Mouse (Mus musculus) limb, embryonic 14.5 days (tissue): ENCODE measurements at regions not wholly inside any gene's neighbourhood (a gene's known extent, or its start where the extent isn't known, plus 50 kb on each side); places are given as distances from the start of the nearest gene placed in this dataset.

Experiments used
- ATAC-seq: fragments of 200-750 bp; cut with Nextera tagmentation; 2 replicates; pipeline ENCODE4 v1.8.0; 2017; ENCODE audit warnings: low read depth, moderate number of reproducible peaks, moderate TSS enrichment; ENCODE audit not compliant: low FRiP score
- DNase-seq: peaks from one replicate; pipeline ENCODE4 v3.0.0-alpha.2; 2015; ENCODE audit warnings: low spot score
- H3K27ac ChIP-seq: fragments of 300-500 bp; sonication (generic); replicated peaks from 2 replicates; pipeline ENCODE4 v1.5.1; 2014; ENCODE audit warnings: low read depth, mild to moderate bottlenecking, low read length, moderate library complexity, mixed read lengths
- H3K27me3 ChIP-seq: fragments of 300-500 bp; sonication (generic); 2 replicates; pipeline ENCODE4 v1.6.1; 2014; ENCODE audit warnings: low read length, mixed read lengths; ENCODE audit not compliant: control insufficient read depth, insufficient read depth
- H3K36me3 ChIP-seq: fragments of 300-500 bp; sonication (generic); 2 replicates; pipeline ENCODE4 v1.6.1; 2014; ENCODE audit warnings: mild to moderate bottlenecking, low read length, moderate library complexity, mixed read lengths; ENCODE audit not compliant: control insufficient read depth, insufficient read depth
- H3K4me1 ChIP-seq: fragments of 300-500 bp; sonication (generic); 2 replicates; pipeline ENCODE4 v1.6.1; 2014; ENCODE audit warnings: antibody characterized with exemption, low read length, mixed read lengths; ENCODE audit not compliant: control insufficient read depth, insufficient read depth
- H3K4me2 ChIP-seq: fragments of 300-500 bp; sonication (generic); replicated peaks from 2 replicates; pipeline ENCODE4 v1.6.1; 2014; ENCODE audit warnings: low read depth, mild to moderate bottlenecking, low read length, moderate library complexity; ENCODE audit not compliant: severe bottlenecking
- H3K4me3 ChIP-seq: fragments of 300-500 bp; sonication (generic); replicated peaks from 2 replicates; pipeline ENCODE4 v1.5.1; 2014; ENCODE audit warnings: low read length
- H3K9ac ChIP-seq: fragments of 300-500 bp; sonication (generic); 2 replicates; pipeline ENCODE4 v1.6.1; 2014; ENCODE audit warnings: mild to moderate bottlenecking, low read depth, low read length, moderate library complexity; ENCODE audit not compliant: severe bottlenecking
- H3K9me3 ChIP-seq: fragments of 300-500 bp; sonication (generic); 2 replicates; pipeline ENCODE4 v1.6.1; 2016; ENCODE audit warnings: low read length; ENCODE audit not compliant: control insufficient read depth
- POLR2A ChIP-seq: fragments of 200-500 bp; IDR thresholded peaks from 2 replicates; pipeline ENCODE4 v1.8.0; 2012; ENCODE audit warnings: inconsistent platforms, mild to moderate bottlenecking, moderate library complexity, borderline replicate concordance; ENCODE audit not compliant: insufficient read depth, insufficient read length; ENCODE audit errors: extremely low read depth
- WGBS: fragments of 180-500 bp; shearing (Covaris S2); extraction: QIAGEN DNeasy Blood & Tissue Kit; methylation state at CpG from one replicate; pipeline ENCODE4 v1.1.7; 2014; 5-methylcytosine and 5-hydroxymethylcytosine counted together

DNA sequence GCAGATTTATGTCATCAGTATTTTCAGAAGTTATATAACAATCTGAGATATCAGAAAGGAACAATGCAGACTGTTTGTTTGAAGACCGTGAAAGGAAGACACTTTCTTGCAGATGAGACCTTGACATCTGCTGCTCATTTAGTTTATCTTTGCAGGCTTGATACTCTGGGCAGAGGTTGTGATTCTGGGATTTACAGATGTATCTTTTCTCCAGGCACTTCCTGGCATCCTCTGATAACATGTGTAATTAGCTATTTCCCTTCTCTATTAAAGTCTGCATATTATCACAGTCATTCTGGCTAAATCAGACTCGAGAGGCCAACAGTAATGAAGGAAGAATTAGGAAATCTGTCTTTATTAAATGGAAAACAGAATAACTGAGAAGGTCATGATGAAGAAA is 268.7 kb upstream of the Slco3a1 start:
- DNase-seq (no peak), ATAC-seq (no peak)
- Histone ChIP-seq H3K36me3 (no peaks in the 10 kb centered on the region), H3K4me2 (no peak overlapping the region), H3K27me3 (no peaks in the 10 kb centered on the region), H3K4me3 (no peak overlapping the region), H3K4me1 (no peaks in the 10 kb centered on the region), H3K9me3 (no peaks in the 10 kb centered on the region), H3K9ac (no peak overlapping the region), H3K27ac (no peak overlapping the region)
- 62% methylated on average over 2 of the region's 2 CpGs for WGBS
- no peak for TF ChIP-seq POLR2A

DNA sequence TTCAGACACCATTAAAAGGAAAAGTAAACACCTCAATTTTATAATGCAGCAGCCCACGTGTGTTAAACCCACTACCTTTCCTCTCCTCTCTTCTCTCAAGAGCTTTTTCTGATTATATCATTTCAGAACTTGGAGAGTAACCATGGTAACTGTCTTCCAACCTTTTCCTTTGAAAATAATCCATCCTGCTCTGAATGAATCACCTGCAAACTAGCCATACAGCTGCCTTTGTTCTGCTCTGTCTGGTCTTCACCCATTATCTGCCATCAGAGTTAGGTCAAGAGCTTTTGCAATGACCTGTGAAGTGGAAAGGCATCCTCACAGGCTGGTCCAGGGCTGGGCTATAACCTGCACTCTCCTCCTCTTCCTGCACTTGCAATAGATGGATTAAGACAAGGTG is 238.7 kb upstream of the Slco3a1 start:
- H3K9me3 ChIP-seq = no peaks in the 10 kb centered on the region
- no peak overlapping the region for H3K4me3 ChIP-seq
- WGBS = 44% methylated on average over 1 of the region's 1 CpGs
- H3K27me3 ChIP-seq = no peaks in the 10 kb centered on the region
- TF ChIP-seq POLR2A = no peak
- H3K9ac ChIP-seq = no peak overlapping the region
- DNase-seq (no peak), ATAC-seq (no peak)
- no peaks in the 10 kb centered on the region for H3K4me1 ChIP-seq
- H3K4me2 ChIP-seq = no peak overlapping the region
- H3K36me3 ChIP-seq = no peaks in the 10 kb centered on the region
- no peak overlapping the region for H3K27ac ChIP-seq

DNA sequence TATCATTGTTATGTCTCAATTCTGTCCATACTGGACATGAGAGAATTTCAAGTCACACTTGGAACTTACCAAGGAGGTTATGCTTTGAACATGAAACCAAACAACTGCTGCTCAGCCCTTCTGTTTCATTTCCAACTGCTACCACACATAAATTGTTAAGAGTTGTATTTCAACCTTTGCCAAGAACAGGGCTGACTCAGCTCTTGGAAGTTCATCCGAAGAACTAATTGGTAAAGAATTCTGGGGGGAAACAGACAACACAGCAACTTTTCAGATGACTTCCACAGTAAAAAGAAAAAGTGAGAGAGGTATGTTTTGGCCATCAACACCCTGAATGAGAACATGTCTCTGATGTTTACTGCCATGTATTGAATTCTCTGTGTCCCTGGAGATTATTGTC is 234.1 kb upstream of the Slco3a1 start:
- WGBS = 70% methylated on average over 1 of the region's 1 CpGs
- Histone ChIP-seq H3K9me3 (no peaks in the 10 kb centered on the region), H3K4me3 (no peak overlapping the region), H3K4me1 (no peaks in the 10 kb centered on the region), H3K27me3 (no peaks in the 10 kb centered on the region), H3K27ac (no peak overlapping the region), H3K36me3 (no peaks in the 10 kb centered on the region), H3K4me2 (no peak overlapping the region), H3K9ac (no peak overlapping the region)
- DNase-seq (no peak), ATAC-seq (no peak)
- TF ChIP-seq POLR2A = no peak

DNA sequence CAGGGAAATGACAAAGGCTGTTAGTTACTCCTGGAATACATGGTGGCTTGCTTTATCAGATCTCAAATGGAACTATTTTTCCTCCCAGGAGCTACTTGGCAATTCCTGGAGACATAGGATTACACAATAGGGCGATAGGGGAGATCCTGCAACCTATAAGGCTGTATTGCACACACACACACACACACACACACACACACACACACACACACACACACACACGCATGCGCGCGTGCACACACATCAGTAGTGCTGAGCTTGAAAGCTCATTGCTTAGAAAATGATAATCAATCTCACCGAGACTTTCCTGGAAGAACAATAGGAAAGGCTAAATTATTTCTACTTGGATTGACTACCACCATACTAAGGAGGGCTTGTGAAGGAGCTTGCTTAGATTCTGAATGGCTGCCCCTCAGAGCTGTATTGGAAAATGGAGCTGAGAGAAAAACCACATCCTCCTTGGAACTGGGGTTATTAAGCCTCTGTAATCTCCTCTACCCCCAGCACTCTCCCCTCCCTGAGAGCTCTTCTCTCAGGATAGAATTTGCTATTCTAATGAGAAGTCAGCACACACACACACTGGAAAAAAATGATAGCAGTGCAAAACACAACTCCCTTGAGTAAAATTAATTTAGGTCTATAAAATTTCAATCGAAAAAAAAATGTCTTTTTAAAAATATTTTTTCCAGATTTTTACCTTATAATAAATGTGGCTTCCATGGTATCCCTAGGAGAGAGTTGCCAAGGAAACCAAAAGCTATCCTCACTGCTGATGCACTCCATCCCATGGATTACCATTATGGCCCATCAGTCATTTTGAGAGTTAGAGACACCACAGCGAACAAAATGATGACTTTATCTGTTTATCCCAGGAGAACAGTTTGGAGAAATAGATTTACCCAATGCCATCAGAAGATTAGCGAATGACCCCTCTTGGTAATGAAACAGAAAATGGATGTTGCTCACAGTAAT is 217.1 kb upstream of the Slco3a1 start:
- H3K4me2 ChIP-seq = no peak overlapping the region
- WGBS = 82% methylated on average over 9 of the region's 9 CpGs
- no peaks in the 10 kb centered on the region for H3K27me3 ChIP-seq
- DNase-seq = no peak
- H3K36me3 ChIP-seq = no peaks in the 10 kb centered on the region
- no peaks in the 10 kb centered on the region for H3K9me3 ChIP-seq
- no peaks in the 10 kb centered on the region for H3K4me1 ChIP-seq
- H3K27ac ChIP-seq = no peak overlapping the region
- no peak for TF ChIP-seq POLR2A
- H3K9ac ChIP-seq = no peak overlapping the region
- ATAC-seq = no peak
- H3K4me3 ChIP-seq = no peak overlapping the region

DNA sequence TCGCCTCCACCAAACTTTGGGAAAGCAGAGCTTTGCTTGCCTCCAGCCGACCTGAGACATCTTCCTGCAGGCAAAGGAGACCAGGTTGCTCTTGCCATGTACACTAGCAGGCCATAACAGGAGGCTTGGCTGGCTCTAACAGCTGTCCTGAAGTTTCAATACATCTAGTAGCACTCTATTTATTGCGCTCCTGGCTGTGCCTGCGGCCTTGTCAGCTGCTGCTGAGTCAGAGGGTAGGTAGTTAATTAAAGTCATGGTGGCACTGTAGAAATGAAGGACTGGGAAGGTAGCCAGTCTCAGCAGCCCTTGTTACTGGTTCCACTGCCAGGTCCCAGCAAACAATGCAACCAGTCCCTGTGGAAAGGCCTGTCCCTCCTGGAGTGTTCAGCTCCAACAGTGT is 212.0 kb upstream of the Slco3a1 start:
- DNase-seq (no peak), ATAC-seq (no peak)
- no peaks in the 10 kb centered on the region for H3K4me1 ChIP-seq
- no peak for TF ChIP-seq POLR2A
- 62% methylated on average over 4 of the region's 4 CpGs for WGBS
- H3K9ac ChIP-seq = no peak overlapping the region
- no peaks in the 10 kb centered on the region for H3K36me3 ChIP-seq
- no peak overlapping the region for H3K4me3 ChIP-seq
- no peaks in the 10 kb centered on the region for H3K27me3 ChIP-seq
- no peak overlapping the region for H3K4me2 ChIP-seq
- H3K9me3 ChIP-seq = no peaks in the 10 kb centered on the region
- no peak overlapping the region for H3K27ac ChIP-seq
